Mouse (Mus musculus) heart, postnatal 10 days (tissue): Measurements from ENCODE around the gene Spef1. TPM values are rescaled to one million over a fixed set of nuclear protein-coding genes. Genes with fewer than 3 reads are reported as not detected.

Source experiments
- DNase-seq, 2 experiments: peaks; one replicate each; pipeline ENCODE4 v3.0.0; 2021
- intact Hi-C: fragments of 180-260 bp; cut with DNase I; formaldehyde crosslinking; loops from one replicate; pipeline ENCODE4 v1.15.1; 2025
- total RNA-seq, 2 experiments: library from RNA; stranded (reverse); gene quantifications; 2 replicates each; pipeline ENCODE4 v1.2.3; 2021

Spef1 gene
- total RNA-seq, 2 experiments from 2014 or later = 6.2 to 7.1 TPM

DNA sequence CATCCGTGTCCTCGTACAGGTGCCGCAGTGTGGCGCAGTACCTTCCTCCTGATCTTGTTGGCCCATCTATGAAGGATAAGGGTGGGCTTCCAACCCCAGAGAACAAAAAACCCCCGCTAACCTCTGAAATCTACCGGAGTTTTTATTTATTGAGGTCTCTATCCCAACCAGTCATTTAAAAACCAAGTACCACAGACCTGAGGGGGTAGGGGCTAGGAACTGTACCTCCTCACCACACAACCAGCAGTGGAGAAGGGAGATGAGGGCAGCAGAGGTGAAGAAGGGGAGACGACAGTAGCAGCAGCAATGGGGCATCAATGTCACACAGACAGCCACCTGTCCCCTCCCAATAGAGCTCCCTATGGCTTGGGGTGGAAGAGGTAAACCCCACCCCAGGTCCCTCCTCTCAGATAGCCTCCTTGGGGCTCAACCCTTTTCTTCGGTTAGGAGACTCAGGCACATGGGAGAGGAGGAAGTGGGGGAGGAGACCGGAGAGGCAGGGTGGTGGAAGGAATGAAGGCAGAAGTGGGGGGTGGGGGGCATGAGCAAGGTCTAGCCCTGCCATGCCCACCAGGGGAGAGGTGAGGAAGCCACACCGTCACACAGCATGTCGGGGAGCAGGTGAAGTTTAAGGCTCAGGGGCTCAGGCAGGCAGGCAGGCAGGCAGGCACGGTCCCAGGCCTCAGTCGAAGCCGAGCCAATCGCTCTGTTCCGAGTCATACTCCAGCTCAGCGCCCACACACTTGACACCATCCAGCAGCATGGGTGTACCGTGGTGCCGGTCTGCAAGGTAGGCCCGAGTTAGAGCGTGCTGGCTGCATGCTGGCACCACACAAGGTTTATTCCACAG is 40.7 kb downstream of the Spef1 start:
- DNase-seq = no peak
- intact Hi-C loops = no loop called here

GRCm38 (mm10) chr2:131145536-131145935 is 41.5 kb downstream of the Spef1 start:
- intact Hi-C loops = no loop called here
- no peak for DNase-seq

- no peak for DNase-seq
- intact Hi-C loops = no loop called here
These were observed 42.0 kb downstream of the Spef1 start for GRCm38 (mm10) chr2:131145121-131145520.

DNA sequence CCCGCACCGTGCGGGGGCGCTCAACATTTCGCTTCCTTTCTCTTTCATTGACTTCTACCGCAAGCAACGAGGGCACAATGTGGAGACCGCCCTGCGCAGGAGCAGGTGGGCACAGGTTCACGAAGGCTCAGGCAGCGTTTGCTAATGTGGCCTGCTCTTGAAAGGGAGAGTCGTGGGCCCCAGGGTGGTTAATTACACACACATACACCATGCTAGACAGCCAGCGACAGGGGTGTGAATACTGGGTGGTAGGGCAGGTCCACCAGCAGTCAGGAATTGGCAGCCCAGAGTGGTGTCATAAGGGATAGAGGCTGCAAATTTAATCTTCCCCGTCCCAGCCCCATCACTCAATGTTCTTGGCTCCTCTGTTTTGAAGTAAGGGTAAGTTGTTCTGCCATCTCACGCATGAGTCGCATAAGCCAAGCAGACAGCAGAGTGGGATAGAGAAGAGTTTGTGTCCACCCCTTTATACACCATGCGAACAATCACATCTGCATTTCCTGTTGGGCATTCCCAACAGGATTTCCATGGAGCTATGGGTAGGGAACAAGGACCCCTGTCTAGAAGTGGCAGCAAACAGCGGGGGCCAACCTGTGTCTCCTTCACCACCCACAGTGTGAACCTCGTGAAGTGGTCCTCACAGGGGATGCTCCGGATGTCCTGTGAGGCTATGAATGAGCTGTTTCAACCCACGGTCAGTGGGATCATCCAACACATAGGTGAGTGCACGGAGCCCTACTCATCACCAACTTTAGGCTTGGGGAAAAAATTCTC is 43.9 kb downstream of the Spef1 start:
- intact Hi-C loops = no loop called here
- DNase-seq = no peak

GRCm38 (mm10) chr2:131142592-131142991 is 44.5 kb downstream of the Spef1 start:
- intact Hi-C loops = loop anchor here (1.0 kb wide), 1 partner anchor 47 kb away; no protein-coding TSS in a partner anchor
- DNase-seq = peak; percentile 87 to 91

DNA sequence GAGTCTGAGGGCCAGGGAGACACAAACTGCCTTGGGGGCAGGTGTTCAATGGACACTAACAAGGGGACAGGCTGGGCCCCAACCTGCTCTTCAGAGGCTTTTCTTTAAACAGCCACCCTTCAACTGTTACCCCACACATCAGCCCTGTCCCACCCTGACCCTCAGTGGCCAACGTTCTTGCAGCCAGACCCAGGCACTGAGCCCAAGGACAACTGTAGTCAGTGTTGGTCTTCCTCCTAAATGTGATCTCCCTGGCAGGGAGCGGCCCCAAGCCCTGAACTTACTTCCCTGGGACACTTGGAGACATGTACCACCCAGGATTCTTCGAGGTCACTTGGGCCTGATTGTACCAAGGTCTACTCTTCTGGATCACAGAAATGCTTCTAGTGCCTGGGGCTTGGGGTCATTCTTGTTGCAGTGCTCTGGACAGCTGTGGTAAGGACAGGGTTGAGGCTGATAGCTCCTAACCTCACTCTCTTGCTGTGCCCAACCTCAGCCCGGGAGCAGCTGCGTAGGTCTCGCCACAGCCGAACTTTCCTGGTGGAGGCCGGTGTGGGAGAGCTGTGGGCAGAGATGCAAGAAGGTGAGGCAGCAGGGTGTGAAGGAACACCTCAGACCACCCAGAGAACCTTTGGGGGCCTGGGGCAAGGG is 45.6 kb downstream of the Spef1 start:
- intact Hi-C loops = loop anchor here (1.0 to 2.0 kb wide), 2 partner anchors 8 to 17 kb away; partner anchors contain the start of gene Gm11037
- no peak for DNase-seq

DNA sequence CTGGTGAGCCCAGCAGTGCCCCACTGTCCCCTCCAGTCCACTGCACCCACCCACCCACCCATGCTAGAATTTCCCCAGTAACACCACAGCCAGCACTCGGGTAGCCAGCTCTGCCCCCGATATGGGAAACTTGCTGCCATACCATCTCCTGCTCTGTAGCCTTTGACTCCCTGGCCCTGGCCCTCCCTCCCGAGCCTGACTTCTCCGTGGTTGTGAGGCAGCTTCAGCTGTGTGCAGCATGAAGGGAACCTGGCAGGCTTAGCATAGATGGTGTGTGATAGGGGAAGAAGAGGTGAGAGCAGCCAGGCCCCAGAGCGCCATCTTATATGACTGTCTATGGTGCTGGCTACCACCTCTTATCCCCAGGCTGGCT is 46.6 kb downstream of the Spef1 start:
- intact Hi-C loops = loop anchor here (2.0 kb wide), 1 partner anchor 16 kb away; no protein-coding TSS in a partner anchor

GRCm38 (mm10) chr2:131139886-131140532 is 47.1 kb downstream of the Spef1 start:
- intact Hi-C loops = loop anchor here (2.0 kb wide), 1 partner anchor 15 kb away; no protein-coding TSS in a partner anchor
- DNase-seq = peak; percentile 63 to 67

More for the DNA sequence above, 46.6 kb downstream of the Spef1 start:
- no peak for DNase-seq

GRCm38 (mm10) chr2:131139287-131139686 is 47.8 kb downstream of the Spef1 start:
- DNase-seq = no peak
- intact Hi-C loops = no loop called here

GRCm38 (mm10) chr2:131138760-131139159 is 48.3 kb downstream of the Spef1 start:
- no peak for DNase-seq
- intact Hi-C loops = no loop called here

GRCm38 (mm10) chr2:131138296-131138695 is 48.8 kb downstream of the Spef1 start:
- intact Hi-C loops = no loop called here
- no peak for DNase-seq

DNA sequence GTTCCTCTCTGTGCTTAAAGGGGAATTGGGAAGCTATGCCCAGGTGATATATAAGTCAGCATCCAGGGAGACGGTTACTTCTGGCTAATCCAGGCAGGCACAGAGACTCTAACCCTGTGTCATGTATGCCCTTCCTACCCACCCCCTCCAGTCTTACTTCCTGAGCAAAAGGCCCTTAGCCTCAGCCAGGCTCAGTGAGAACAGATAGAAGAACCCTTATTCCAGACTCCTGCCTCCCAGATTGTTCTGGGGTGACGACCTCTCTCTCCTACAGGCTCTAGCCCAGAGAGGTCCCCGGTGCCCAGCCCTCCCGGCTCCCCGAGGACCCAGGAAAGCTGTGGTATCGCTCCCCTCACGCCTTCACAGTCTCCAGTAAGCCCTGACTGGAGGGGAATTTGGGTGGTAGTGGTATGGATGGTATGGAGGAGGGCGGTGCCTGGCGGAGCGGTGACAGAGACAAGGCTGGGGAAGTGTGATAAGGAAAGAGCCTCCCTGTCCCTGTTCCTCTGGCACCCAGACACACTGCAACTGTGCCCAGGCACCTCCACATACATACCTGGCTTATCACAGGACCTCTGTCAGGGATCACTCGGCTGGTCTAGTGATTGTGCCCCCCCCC is 51.5 kb downstream of the Spef1 start:
- intact Hi-C loops = no loop called here
- DNase-seq = peak; percentile 4 to 5

GRCm38 (mm10) chr2:131134826-131135400 is 52.2 kb downstream of the Spef1 start:
- intact Hi-C loops = no loop called here
- DNase-seq = peak; percentile 12

GRCm38 (mm10) chr2:131134381-131134780 is 52.7 kb downstream of the Spef1 start:
- intact Hi-C loops = no loop called here
- peak in 1 of 2 experiments; percentile 60 for DNase-seq

GRCm38 (mm10) chr2:131132930-131133547 is 54.0 kb downstream of the Spef1 start, which contains the start of gene Gm11037:
TSS of gene Gm11037 (plus strand) at chr2:131133497.
- DNase-seq = peak in 1 of 2 experiments; percentile 0
- intact Hi-C loops = loop anchor here (1.0 kb wide), 1 partner anchor 8 kb away; no protein-coding TSS in a partner anchor

DNA sequence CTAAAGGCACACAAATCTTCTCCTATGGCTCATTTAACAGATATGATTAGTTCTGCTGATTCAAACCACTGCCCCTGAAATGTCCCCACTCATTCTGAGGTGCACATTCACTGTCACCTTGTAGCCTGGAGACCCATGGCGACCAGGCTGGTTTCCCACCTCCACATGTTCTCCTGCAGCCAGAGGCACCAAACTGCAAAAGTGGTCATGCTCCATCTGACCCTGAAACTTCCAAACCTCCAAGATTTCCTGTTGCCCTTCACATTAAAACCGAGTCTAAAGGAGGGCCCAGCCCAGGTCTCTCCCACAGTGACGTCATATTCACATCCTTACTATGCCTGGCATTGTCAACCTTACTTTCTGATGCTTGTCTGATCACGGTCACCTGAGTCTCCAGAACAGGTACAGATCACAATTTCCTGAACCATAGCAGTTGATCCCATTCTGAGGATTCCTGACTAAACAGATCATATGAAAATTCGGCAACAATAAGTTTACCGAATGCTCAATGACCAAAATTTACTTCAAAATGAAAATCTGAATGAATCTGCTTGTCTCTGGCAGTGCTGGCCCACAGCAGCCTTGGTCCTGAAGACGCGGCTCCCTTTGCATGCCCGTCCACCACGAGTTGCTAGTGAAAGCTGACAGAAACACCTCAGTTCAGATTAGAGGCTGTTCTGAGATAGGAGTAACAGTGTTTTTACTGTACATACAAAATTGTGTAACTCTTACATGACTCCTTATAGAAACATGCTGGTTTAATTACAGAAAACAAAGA is 54.8 kb downstream of the Spef1 start:
- intact Hi-C loops = no loop called here
- peak in 1 of 2 experiments; percentile 1 for DNase-seq

- intact Hi-C loops = no loop called here
- DNase-seq = no peak
These were observed 56.2 kb downstream of the Spef1 start for GRCm38 (mm10) chr2:131130849-131131248.

DNA sequence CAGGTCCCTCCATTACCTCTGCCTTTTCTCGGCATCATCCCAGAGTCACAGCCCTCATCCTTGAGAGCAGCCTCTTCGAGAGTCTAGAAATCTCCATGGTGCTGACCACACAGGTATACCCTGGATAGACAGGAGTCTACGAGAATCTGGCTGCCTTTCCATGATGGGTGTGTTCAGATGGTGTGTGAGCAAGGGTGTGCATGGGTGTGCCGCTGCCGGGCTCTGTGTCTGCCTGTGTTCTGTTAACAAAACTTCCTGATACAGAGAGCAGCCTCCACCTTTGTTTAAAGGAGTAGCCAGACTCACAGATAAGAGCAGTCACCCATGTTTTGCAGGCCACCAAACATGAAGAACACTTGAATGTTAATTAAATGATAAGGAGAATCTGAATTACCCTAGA is 57.2 kb downstream of the Spef1 start:
- peak in 1 of 2 experiments; percentile 16 for DNase-seq
- intact Hi-C loops = no loop called here
